Mouse (Mus musculus) stomach, postnatal 0 days (tissue): ENCODE measurements around the gene Olfr1344.

Experiments used
- CTCF ChIP-seq: IDR thresholded peaks from 2 replicates; pipeline ENCODE4 v1.5.1; 2016; ENCODE audit warnings: antibody characterized with exemption, low read depth, mild to moderate bottlenecking, moderate library complexity
- EP300 ChIP-seq: optimal IDR thresholded peaks from 2 replicates; pipeline ENCODE3; 2016; ENCODE audit warnings: antibody characterized with exemption

DNA sequence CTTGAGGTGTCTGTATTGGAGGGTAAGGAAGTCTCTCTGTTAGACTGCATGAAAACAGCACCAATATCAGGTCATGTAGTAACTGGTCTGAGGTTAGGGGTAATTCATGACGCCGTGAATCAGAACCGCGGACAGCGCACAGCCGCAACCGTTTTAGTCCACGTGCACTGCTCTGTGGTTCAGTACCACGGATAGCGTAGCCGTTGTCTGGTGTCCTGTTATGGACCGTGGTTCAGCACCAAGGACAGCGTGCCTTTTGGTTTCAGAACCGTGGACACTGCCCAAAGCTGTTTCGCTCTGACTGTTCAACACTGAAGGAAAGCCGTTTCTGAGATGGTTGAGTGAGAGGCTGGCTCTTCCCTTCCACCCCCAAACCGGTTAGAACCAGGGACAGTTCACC is 28.4 kb upstream of the Olfr1344 start, which contains the start of gene Gm20715:
- TF ChIP-seq CTCF (peak; percentile 49), EP300 (no peak)
